ENCODE assay signal across 9 mouse cellular contexts in genomic region chr11:94730261-94730660, GRCm38 (mm10). TPM values are rescaled to one million over a fixed set of nuclear protein-coding genes. Genes with fewer than 3 reads are reported as not detected.
A peak's percentile ranks its signal among the peaks of the same experiment; 100 is the strongest.
DNase-seq lines count a peak whose midpoint lies in the region; ATAC-seq and TF ChIP-seq lines count a peak whose summit lies in the region.
"Had no signal": no experiment of that assay in that cellular context is flagged by ENCODE, and none has a peak within 500 bp of the region (broad histone marks: within the 10 kb centered on the region; RNA-seq: fewer than 3 reads in every experiment).

No protein-coding gene starts in this region.

- H3K36me3 ChIP-seq in forebrain, embryonic 14.5 days (ENCODE audit: control insufficient read depth, insufficient read depth, low read length), result no peaks in the 10 kb centered on the region
- H3K36me3 ChIP-seq in forebrain, embryonic 16.5 days (ENCODE audit: control insufficient read depth, insufficient read depth), result no peaks in the 10 kb centered on the region
- no peaks in the 10 kb centered on the region for H3K36me3 ChIP-seq in MEL (ENCODE audit: control insufficient read depth in 1 of 2, insufficient read depth in 2 of 2, low read length in 2 of 2)
- H3K36me3 ChIP-seq: liver, embryonic 15.5 days had no signal

- no peaks in the 10 kb centered on the region for H3K27me3 ChIP-seq in forebrain, embryonic 14.5 days (replicated peaks; ENCODE audit: control insufficient read depth, insufficient read depth, low read length)
- H3K27me3 ChIP-seq in forebrain, embryonic 16.5 days (replicated peaks; ENCODE audit: control insufficient read depth, insufficient read depth, low read length), result no peaks in the 10 kb centered on the region
- peaks cover 8 to 10% of the 10 kb centered on the region in 2 experiments; a peak in 3 of 4 replicates for H3K27me3 ChIP-seq in MEL (ENCODE audit: control insufficient read depth in 1 of 2, insufficient read depth in 2 of 2, low read length in 2 of 2)
- H3K27me3 ChIP-seq: liver, embryonic 15.5 days had no signal

- TF ChIP-seq RAD21 in MEL (IDR thresholded peaks at IDR 0.05; ENCODE audit: low read depth, low read length), result peak; percentile 89

- ATAC-seq in forebrain, embryonic 14.5 days, result no peak
- no peak for ATAC-seq in forebrain, embryonic 16.5 days
- ATAC-seq in megakaryocyte progenitor cell, adult 5-6 weeks (replicated peaks; ENCODE audit: poor library complexity), result peak; percentile 85

- H3K27ac ChIP-seq in forebrain, embryonic 14.5 days (ENCODE audit: low read depth, low read length), result no peak overlapping the region
- no peak overlapping the region for H3K27ac ChIP-seq in forebrain, embryonic 16.5 days (ENCODE audit: low read length)
- no peak overlapping the region for H3K27ac ChIP-seq in MEL (ENCODE audit: control insufficient read depth, low read depth, low read length)
- H3K27ac ChIP-seq in gastrocnemius, adult 2 months, result no peak overlapping the region
- H3K27ac ChIP-seq: liver, embryonic 15.5 days had no signal

- H3K4me2 ChIP-seq in forebrain, embryonic 14.5 days (ENCODE audit: low read length), result no peak overlapping the region
- H3K4me2 ChIP-seq in forebrain, embryonic 16.5 days (ENCODE audit: low read length), result no peak overlapping the region
- H3K4me2 ChIP-seq: liver, embryonic 15.5 days had no signal

- no peak for TF ChIP-seq POLR2A in MEL (IDR thresholded peaks at IDR 0.05; ENCODE audit: control insufficient read depth in 1 of 2, insufficient read depth in 1 of 2, low read depth in 1 of 2, low read length in 2 of 2, poor library complexity in 1 of 2)

- intact Hi-C loops in gastrocnemius, adult 2 months (cut with DNase I), result loop anchor here (10.0 kb wide), 1 partner anchor 55 kb away; the partner anchor contains the start of gene Tmem92

- 29% methylated on average over 5 of the region's 5 CpGs for WGBS in forebrain, embryonic 14.5 days
- WGBS in forebrain, embryonic 16.5 days, result 37% methylated on average over 5 of the region's 5 CpGs

- no peaks in the 10 kb centered on the region for H3K4me1 ChIP-seq in forebrain, embryonic 14.5 days (ENCODE audit: control insufficient read depth, insufficient read depth, low read length)
- no peaks in the 10 kb centered on the region for H3K4me1 ChIP-seq in forebrain, embryonic 16.5 days (replicated peaks; ENCODE audit: control insufficient read depth, insufficient read depth, low read length)
- H3K4me1 ChIP-seq in MEL (ENCODE audit: control insufficient read depth in 1 of 2, insufficient read depth in 2 of 2, low read length in 2 of 2), result no peaks in the 10 kb centered on the region
- H3K4me1 ChIP-seq: liver, embryonic 15.5 days had no signal

- DNase-seq in forebrain, embryonic 14.5 days (ENCODE audit: low spot score), result peak; percentile 83
- DNase-seq in MEL (ENCODE audit: low read depth, low spot score), result peak; percentile 73
- DNase-seq in cerebellum, adult 18-20 months, result peak; percentile 62 to 64
- peak; percentile 48 for DNase-seq in gastrocnemius, adult 2 months
- DNase-seq in layer of hippocampus, adult 9-11 months, result peak; percentile 41
- DNase-seq in spleen, postnatal 36 days (ENCODE audit: low spot score in 2 of 2), result peak; percentile 4 to 22

- no peak overlapping the region for H3K4me3 ChIP-seq in forebrain, embryonic 14.5 days (ENCODE audit: low read depth, low read length)
- H3K4me3 ChIP-seq in forebrain, embryonic 16.5 days (replicated peaks; ENCODE audit: low read length), result no peak overlapping the region
- no peak overlapping the region for H3K4me3 ChIP-seq in MEL (ENCODE audit: control insufficient read depth in 1 of 2, insufficient read depth in 1 of 2, low read depth in 2 of 2, low read length in 2 of 2)
- no peak overlapping the region for H3K4me3 ChIP-seq in gastrocnemius, adult 2 months
- H3K4me3 ChIP-seq: liver, embryonic 15.5 days had no signal

- no peak for TF ChIP-seq EP300 in MEL (IDR thresholded peaks at IDR 0.05; ENCODE audit: low read depth in 1 of 2, low read length in 2 of 2)

- no peaks in the 10 kb centered on the region for H3K9me3 ChIP-seq in forebrain, embryonic 14.5 days (replicated peaks; ENCODE audit: control insufficient read depth, low read length)
- H3K9me3 ChIP-seq in forebrain, embryonic 16.5 days (ENCODE audit: control insufficient read depth, low read length), result no peaks in the 10 kb centered on the region
- no peaks in the 10 kb centered on the region for H3K9me3 ChIP-seq in MEL (replicated peaks; ENCODE audit: insufficient read depth, low read length)
- H3K9me3 ChIP-seq: liver, embryonic 15.5 days had no signal

- no peaks in the 10 kb centered on the region for H3K79me2 ChIP-seq in MEL (ENCODE audit: control insufficient read depth, insufficient read depth, low read length, poor library complexity)

- H3K9ac ChIP-seq in forebrain, embryonic 14.5 days (ENCODE audit: low read length), result no peak overlapping the region
- no peak overlapping the region for H3K9ac ChIP-seq in forebrain, embryonic 16.5 days (replicated peaks; ENCODE audit: low read depth, low read length)
- no peak overlapping the region for H3K9ac ChIP-seq in MEL (ENCODE audit: control insufficient read depth, low read depth, low read length, poor library complexity, severe bottlenecking)
- H3K9ac ChIP-seq: liver, embryonic 15.5 days had no signal

- peak; percentile 64 to 92 (median 82) for TF ChIP-seq CTCF in MEL (IDR thresholded peaks at IDR 0.05 in 2 of 3, conservative IDR thresholded peaks at IDR 0.05 in 1 of 3; ENCODE audit: control insufficient read depth in 1 of 3, insufficient read depth in 1 of 3, low read depth in 2 of 3, low read length in 3 of 3, poor library complexity in 1 of 3, severe bottlenecking in 1 of 3)
- peak; percentile 90 for TF ChIP-seq CTCF in gastrocnemius, adult 2 months (IDR thresholded peaks at IDR 0.05)

TF ChIP-seq in MEL, 35 proteins besides CTCF, POLR2A, EP300 and RAD21:
- no peak for TF ChIP-seq E2F4 (IDR thresholded peaks at IDR 0.05; ENCODE audit: borderline replicate concordance, low read depth, low read length)
- TF ChIP-seq ZC3H11A (IDR thresholded peaks at IDR 0.05; ENCODE audit: low read depth, low read length), result peak; percentile 45
- TF ChIP-seq SMC3 (IDR thresholded peaks at IDR 0.05; ENCODE audit: low read depth, low read length), result peak; percentile 66

RNA-seq across cellular contexts. Expression of gene Cdc34b, which starts 11.3 kb away (rescaled TPM):
- polyA plus RNA-seq in forebrain, embryonic 14.5 days (2014; fragmentation: Nextera tagmentation; extraction: Ambion mirVana), result not detected in 2 replicates
- not detected in 2 replicates for polyA plus RNA-seq in forebrain, embryonic 16.5 days (2015; fragmentation: Nextera tagmentation; extraction: Ambion mirVana)
- total RNA-seq in MEL (2012; rRNA removed), result 0.16 and 0.19 TPM in 2 replicates
- polyA plus RNA-seq in MEL (2012; ENCODE audit: insufficient read depth in 1 of 2, insufficient read length in 2 of 2, low read depth in 1 of 2, low replicate concordance in 2 of 2, missing spikeins in 1 of 2), result under 1 TPM in 1 of 2 experiments, not detected in 1; 0.29 TPM
- total RNA-seq in gastrocnemius, adult 2 months (2021), result 1 to 10 TPM in 1 of 2 experiments, under 1 TPM in 1; 0.82 to 1.3 TPM
- total RNA-seq in megakaryocyte progenitor cell, adult 5-6 weeks (2015), result not detected in 2 replicates
- total RNA-seq in megakaryocyte progenitor cell, adult 5-6 weeks (2017), result not detected in 2 replicates
- polyA plus RNA-seq: liver, embryonic 15.5 days had no signal

RNA-seq across cellular contexts. Expression of gene Gm11541, which starts 26.0 kb away (rescaled TPM):
- not detected in 2 replicates for polyA plus RNA-seq in forebrain, embryonic 14.5 days (2014; fragmentation: Nextera tagmentation; extraction: Ambion mirVana)
- polyA plus RNA-seq in forebrain, embryonic 16.5 days (2015; fragmentation: Nextera tagmentation; extraction: Ambion mirVana), result not detected in 2 replicates
- total RNA-seq in MEL (2012; rRNA removed), result not detected in 2 replicates
- not detected for polyA plus RNA-seq in MEL (2012; ENCODE audit: insufficient read depth in 1 of 2, insufficient read length in 2 of 2, low read depth in 1 of 2, low replicate concordance in 2 of 2, missing spikeins in 1 of 2)
- not detected for total RNA-seq in gastrocnemius, adult 2 months (2021)
- not detected in 2 replicates for total RNA-seq in megakaryocyte progenitor cell, adult 5-6 weeks (2015)
- total RNA-seq in megakaryocyte progenitor cell, adult 5-6 weeks (2017), result not detected in 2 replicates
- polyA plus RNA-seq: liver, embryonic 15.5 days had no signal

RNA-seq across cellular contexts. Expression of gene Tmem92, which starts 52.2 kb away (rescaled TPM):
- not detected in 2 replicates for polyA plus RNA-seq in forebrain, embryonic 14.5 days (2014; fragmentation: Nextera tagmentation; extraction: Ambion mirVana)
- not detected in 2 replicates for polyA plus RNA-seq in forebrain, embryonic 16.5 days (2015; fragmentation: Nextera tagmentation; extraction: Ambion mirVana)
- total RNA-seq in MEL (2012; rRNA removed), result not detected in 2 replicates
- not detected for polyA plus RNA-seq in MEL (2012; ENCODE audit: insufficient read depth in 1 of 2, insufficient read length in 2 of 2, low read depth in 1 of 2, low replicate concordance in 2 of 2, missing spikeins in 1 of 2)
- not detected for total RNA-seq in gastrocnemius, adult 2 months (2021)
- total RNA-seq in megakaryocyte progenitor cell, adult 5-6 weeks (2015), result not detected in 2 replicates
- total RNA-seq in megakaryocyte progenitor cell, adult 5-6 weeks (2017), result not detected in 2 replicates
- polyA plus RNA-seq: liver, embryonic 15.5 days had no signal

RNA-seq across cellular contexts. Expression of gene Xylt2, which starts 52.9 kb away (rescaled TPM):
- 6.9 and 8.2 TPM in 2 replicates for polyA plus RNA-seq in forebrain, embryonic 14.5 days (2014; fragmentation: Nextera tagmentation; extraction: Ambion mirVana)
- polyA plus RNA-seq in forebrain, embryonic 16.5 days (2015; fragmentation: Nextera tagmentation; extraction: Ambion mirVana), result 8.1 and 8.2 TPM in 2 replicates
- 8.4 and 10.1 TPM in 2 replicates for total RNA-seq in MEL (2012; rRNA removed)
- polyA plus RNA-seq in MEL (2012; ENCODE audit: insufficient read depth in 1 of 2, insufficient read length in 2 of 2, low read depth in 1 of 2, low replicate concordance in 2 of 2, missing spikeins in 1 of 2), result 10 to 100 TPM in 1 of 2 experiments, not detected in 1; 12.4 TPM
- 1 to 10 TPM; 3.6 to 3.9 TPM for total RNA-seq in gastrocnemius, adult 2 months (2021)
- 1.8 and 2.2 TPM in 2 replicates for total RNA-seq in megakaryocyte progenitor cell, adult 5-6 weeks (2015)
- total RNA-seq in megakaryocyte progenitor cell, adult 5-6 weeks (2017), result 4.9 and 5.2 TPM in 2 replicates

Comparison
In these comparisons a context has a peak if more than half of its experiments do, and no peak if none do; other contexts are left out.
1. DNase-seq: peak in every context shown above with its lines; median percentile 83 in forebrain, embryonic 14.5 days; 73 in MEL; 63 in cerebellum, adult 18-20 months; 48 in gastrocnemius, adult 2 months; 41 in layer of hippocampus, adult 9-11 months; 13 in spleen, postnatal 36 days.